Mouse (Mus musculus) cortical plate, adult 2 months (tissue): Measurements from ENCODE around the gene 9030025P20Rik.
"Not testable (repeated sequence)": the region's sequence is repeated elsewhere in the genome, so short reads cannot be mapped to it uniquely, and the experiment has no call there.

Experiments
- CTCF ChIP-seq: fragments of 200-500 bp; IDR thresholded peaks from 2 replicates; pipeline ENCODE4 v1.5.1; 2011; ENCODE audit warnings: mild to moderate bottlenecking, control low read depth, low read length; ENCODE audit not compliant: insufficient read depth; ENCODE audit errors: extremely low read depth
- POLR2A ChIP-seq: fragments of 200-500 bp; IDR thresholded peaks from 2 replicates; pipeline ENCODE4 v1.6.1; 2011; ENCODE audit warnings: mild to moderate bottlenecking, low read length, control low read depth; ENCODE audit not compliant: insufficient read depth; ENCODE audit errors: extremely low read depth

DNA sequence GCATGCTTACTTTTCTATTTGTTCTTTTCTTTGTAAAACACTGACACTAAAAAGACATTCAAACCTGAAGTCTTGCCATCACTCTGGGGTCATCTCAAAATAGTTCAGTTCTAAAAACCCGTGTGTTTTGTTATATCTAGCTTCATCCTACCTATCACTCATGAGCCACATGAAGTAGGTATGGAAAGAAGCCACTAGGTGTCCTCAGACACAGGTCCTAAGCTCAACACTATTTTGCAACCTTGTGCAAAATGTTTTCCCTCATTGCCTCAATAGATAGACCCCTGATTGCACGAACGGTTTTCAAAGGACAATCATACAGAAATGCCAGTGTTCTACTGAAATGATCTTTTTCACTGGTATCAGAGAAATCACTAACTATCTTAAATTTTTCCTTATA lies 62.2 kb downstream of the 9030025P20Rik start:
- not testable (repeated sequence) for TF ChIP-seq CTCF, POLR2A
